Mouse (Mus musculus) CD8-positive naive resting alpha-beta T cell, adult 57 days (primary cell): ENCODE data around the gene Zdhhc19. TPM values are rescaled to one million over a fixed set of nuclear protein-coding genes. Genes with fewer than 3 reads are reported as not detected.

Source experiments
- total RNA-seq: library from RNA; stranded (reverse); gene quantifications from one replicate; pipeline ENCODE4 v1.2.4, GENCODE M21; 2023

Gene Zdhhc19
- total RNA-seq = not detected

GRCm38 (mm10) chr16:32495965-32496364 lies at the start of gene Zdhhc19:
Gene Zdhhc19, plus strand, starts transcription at chr16:32496265.

GRCm38 (mm10) chr16:32487234-32488111 lies 8.6 kb upstream of the Zdhhc19 start, which contains the start of gene Slc51a:
Gene Slc51a, minus strand, starts transcription at chr16:32487879.

DNA sequence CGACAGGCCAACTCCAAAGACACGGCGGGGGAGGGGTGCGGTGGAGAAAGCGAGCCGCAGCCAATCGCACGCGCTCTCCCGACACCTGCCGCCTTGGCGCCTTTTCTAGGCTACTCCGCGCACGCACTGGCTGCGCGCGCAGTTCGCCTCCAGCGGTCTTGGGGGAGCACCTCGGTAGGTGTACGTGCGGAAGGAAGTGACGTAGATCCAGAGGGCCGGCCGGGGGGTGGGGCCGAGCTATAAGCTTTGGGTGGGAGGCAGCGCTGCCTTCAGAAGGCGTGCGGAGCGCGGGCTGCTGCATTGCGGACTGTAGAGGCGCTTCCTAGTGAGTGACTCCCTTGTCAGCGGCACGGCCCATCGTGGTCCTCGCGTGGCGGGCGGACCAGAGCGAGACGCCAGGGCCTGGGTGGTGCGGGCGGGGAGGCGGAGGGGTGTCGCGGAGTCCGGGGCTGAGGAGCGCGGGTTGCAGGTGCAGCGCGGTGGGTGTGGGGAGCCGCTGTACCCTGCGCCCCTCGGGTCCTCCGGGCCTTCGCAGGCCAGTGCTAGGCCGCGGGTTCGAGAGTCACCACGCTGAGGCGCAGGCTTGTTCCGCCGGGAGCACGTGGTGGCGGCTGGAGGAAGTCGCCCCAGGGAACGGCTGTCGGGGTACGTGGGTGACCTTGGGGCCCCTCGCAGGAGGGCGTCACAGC lies 112.8 kb downstream of the Zdhhc19 start, which contains the start of gene Tfrc:
Gene Tfrc (plus strand): TSS at position 209 of the 689 bp plus-strand sequence.

Other genes with a start within 250 kb of the Zdhhc19 start
- 7.0 TPM for gene Fbxo45, start 249.1 kb upstream of the Zdhhc19 start, total RNA-seq
- 9.8 TPM for gene Wdr53, start 249.0 kb upstream of the Zdhhc19 start, total RNA-seq
- 1.1 TPM for gene Smco1, start 224.8 kb upstream of the Zdhhc19 start, total RNA-seq
- 17.2 TPM for gene Rnf168, start 218.8 kb upstream of the Zdhhc19 start, total RNA-seq
- 71.7 TPM for gene Ubxn7, start 164.0 kb upstream of the Zdhhc19 start, total RNA-seq
- gene Tm4sf19, start 95.8 kb upstream of the Zdhhc19 start, total RNA-seq = not detected
- 2.1 TPM for gene Tctex1d2, start 76.6 kb upstream of the Zdhhc19 start, total RNA-seq
- gene Pcyt1a, start 65.3 kb upstream of the Zdhhc19 start, total RNA-seq = 28.1 TPM
- gene Slc51a, start 8.4 kb upstream of the Zdhhc19 start, total RNA-seq = not detected
- 82.9 TPM for gene Tfrc, start 112.7 kb downstream of the Zdhhc19 start, total RNA-seq
- 42.7 TPM for gene Tnk2, start 147.6 kb downstream of the Zdhhc19 start, total RNA-seq
- gene Muc4, start 239.6 kb downstream of the Zdhhc19 start, total RNA-seq = not detected